Mouse (Mus musculus) forelimb bud, embryonic 11.5 days (tissue): ENCODE measurements around the gene Itih4.

ENCODE experiments used
- DNase-seq: peaks from one replicate; pipeline ENCODE4 v3.0.0-alpha.2; 2012; ENCODE audit warnings: low read depth, low spot score

Itih4 gene

DNA sequence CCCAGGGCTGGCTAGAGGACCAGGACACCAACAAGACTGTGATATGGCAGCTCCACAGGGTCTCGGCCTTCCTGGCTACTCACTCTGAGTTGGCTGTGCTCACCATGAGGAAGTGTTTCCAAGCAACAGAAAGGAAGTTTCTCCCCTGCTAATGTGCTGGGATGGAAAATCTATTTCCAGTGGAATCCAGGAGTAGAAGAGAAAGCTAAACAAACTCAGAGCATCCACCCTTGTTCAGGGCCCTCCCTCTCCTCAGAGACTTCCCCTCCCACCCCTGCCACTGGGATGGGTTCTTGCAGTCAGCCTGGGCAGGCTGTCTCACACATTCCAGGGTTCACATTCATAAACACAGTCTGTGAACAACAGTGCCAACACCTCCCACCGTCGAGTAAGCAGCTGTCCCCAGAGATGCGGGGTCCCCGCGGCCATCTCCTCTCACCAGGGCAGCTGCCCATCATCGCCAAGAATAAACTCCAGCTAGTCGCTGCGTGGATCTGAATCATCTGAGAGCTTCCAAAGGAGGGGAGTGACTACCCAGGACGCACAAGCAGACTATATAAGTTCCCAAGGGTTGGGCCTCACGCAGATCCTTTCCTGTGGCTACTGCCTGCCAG lies 7.2 kb upstream of the Itih4 start, which contains the start of gene Mustn1:
Gene Mustn1 (plus strand): TSS at position 243 of the 614 bp plus-strand sequence.
- DNase-seq: no peak

DNA sequence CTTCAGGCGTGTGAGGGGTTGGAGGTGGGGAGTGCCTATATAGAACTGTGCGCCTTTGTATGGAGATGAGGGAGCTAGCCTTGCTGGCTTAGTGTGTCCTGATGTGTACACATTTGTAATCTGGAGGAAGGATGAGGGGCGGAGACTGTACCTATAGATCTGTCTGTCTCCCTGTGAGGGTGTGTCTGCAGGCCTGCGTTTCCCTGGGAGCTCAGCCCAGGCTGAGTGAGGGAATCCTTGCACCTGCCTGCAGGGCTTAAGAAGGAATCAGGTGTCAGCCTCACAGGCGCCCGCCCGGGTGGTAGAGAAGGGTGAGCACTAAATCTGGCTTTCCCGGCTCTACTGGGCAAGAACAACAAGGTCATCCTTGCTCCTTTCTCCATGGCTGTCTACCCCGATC lies 6.5 kb upstream of the Itih4 start:
- DNase-seq: no peak

DNA sequence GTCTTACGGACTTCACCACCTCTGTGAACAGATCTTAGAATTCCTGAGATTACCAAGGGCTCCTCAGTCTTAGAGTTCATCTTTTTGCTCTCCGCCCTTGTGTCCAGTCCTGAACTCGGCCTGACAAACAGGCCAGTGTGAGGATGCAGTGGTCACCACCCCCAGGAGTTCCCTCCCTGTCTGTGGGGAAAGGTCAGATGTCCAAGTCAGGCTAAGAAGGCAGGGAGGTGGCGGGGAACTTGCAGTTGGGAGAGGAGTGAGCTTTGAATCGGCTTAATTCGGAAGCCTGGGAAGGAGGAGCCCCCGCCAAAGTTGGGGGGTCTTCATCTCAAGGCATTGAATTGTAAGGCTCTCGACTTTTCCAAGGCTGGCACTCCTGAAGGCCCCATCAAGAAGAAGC lies 6.0 kb upstream of the Itih4 start:
- DNase-seq: no peak

DNA sequence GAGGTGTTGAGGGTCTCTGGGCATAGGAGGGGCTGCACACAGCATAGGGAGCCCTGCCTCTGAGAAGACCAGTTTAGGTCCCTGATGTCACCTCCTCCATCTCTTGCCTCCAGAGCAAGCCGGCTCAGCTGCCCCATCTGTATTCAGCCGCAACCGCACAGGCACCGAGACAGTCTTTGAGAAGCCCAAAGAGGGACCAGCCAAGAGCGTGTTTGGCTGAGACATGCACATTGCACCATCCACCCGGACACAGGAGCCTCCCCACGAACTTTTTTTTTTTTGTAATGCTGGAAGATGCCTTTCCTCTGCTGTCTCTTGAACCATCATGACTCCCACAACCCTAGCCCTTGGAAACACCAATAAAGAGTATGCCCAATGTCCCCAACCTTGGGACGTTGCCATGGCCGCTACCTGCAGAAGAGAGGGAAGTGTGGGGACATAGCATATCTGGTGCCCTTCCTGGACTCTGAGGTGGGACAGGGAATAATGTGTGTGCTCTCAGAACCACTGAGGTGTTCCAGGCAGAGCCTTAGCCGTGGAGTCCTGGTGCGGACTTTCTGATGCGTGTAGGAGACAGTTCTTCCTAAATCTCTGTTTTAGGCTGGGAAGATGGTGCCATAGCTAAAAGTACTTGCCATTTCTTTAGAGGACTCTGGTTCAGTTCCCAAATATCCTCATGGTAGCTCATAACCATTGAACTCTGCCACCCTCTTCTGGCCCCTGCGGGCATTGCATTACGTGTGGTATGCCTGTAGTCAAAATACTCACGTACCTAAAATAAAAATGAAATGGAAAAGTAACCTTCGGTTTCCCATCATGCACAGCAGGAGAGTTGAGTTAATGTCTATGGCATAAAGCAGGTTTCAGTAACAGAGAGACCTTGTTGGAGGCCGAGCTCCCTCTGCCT lies 5.2 kb upstream of the Itih4 start:
- DNase-seq: no peak

DNA sequence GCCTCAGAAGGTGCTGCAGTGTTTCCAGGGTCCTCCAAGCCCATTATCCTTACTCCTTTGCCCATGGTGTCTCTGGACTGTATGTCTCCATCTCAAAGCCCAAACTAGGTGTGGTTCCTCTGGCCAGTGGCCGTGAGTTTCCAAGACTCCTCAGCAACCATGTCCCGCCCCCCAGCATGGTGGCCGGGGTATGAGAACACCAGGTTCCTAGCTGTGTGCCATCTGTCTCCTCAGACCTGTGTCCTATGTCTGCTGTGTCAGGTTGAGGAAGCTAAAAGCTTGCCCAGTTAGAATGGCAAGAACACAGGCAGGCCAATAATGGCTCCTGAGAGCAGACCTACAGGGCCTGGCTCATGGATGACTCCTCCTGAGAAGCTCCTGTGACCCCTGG lies 4.6 kb upstream of the Itih4 start:
- DNase-seq: no peak

DNA sequence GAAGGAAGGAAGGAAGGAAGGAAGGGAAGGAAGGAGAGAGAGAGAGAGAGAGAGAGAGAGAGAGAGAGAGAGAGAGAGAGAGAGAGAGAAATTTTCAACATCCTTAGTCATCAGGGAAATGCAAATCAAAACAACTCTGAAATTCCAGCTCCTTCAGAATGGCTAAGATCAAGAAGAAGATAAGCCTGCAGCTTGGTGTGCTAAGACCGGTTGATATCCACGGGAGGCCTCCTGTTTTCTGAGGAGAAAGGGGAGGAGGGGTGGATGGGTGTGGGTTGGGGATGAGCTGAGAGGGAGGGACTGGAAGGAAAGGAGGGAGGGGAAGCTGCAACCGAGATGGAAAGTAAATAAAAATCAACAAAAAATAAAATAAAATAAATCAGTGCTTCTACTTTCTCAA lies 978 bp upstream of the Itih4 start:
- no peak for DNase-seq

DNA sequence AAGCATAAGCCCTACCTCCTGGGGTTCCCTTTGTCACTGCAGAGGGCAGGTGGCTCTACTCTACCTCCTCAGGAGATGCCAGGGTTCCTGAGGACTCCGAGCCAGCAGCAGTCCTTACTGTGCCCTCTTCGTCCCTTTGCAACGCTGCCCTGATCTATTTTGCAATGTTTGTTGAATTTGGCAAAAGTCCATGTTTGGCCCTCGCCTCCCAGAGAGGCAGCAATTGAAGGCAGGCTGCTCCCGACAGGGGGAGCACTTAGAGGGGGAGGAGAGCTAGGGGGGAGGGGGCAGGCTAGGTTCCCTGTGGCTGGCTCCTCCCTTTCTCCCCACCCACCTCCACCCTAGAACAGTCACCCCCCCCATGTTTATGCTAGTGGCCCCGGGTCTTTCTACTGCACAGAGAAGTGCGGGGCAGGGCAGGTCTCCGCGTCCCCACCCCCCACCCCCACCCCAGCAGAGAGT lies 2.0 kb downstream of the Itih4 start:
- no peak for DNase-seq

DNA sequence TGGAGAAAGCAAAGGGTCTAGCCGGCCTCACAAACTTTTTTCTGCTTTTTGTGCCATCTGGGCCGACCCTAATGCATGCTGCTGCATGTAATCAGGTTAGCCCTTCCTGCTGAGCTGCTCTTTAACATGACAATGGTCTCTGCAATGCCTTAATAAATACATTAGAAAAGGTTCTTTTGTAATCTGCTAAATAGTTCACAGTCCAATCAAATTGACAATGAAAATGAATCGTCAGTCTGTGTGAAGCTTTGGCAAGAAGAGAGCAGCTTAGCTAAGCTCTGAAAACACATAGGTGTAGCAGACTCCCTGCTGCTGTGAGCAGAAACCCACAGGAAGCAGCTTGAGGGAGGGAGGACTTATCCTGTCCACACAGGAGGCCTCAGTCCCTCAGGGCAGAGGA lies 13.7 kb downstream of the Itih4 start:
- DNase-seq: no peak

DNA sequence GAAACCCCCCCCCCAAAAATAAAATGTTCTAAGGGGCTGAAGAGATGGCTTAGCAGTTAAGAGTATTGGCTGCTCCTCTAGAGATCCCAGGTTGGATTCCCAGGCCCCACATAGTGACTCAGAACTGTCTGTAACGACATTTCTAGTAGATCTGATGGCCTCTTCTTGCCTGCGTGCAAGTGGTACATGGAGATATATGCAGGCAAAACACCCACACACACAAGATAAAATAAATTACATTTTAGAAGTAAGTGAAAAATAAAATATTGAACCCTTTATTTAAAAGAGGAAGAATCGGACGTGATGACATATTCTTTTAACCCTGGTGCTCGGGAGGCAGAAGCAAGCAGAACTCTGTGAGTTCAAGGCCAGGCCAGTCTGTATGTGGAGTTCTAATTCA lies 16.4 kb downstream of the Itih4 start:
- no peak for DNase-seq

DNA sequence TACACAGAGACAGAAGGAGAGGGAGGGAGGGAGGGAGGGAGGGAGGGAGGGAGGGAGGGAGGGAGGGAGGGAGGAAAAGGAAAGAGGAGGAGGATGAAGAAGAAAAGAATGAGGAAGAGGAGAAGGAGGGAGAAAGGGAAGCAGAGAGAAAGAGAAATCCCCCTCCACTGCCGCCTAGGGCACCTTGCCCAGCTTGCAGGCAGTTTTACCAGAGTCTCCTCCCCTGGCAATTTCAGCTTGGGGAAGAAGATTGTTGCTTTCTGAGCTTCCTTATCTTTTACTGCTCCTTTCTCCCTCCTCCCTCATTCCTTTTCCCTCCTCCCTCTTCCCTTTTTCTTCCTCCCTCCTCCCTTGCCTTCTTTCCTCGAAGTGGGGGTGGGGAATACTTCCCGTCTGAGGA lies 16.8 kb downstream of the Itih4 start:
- DNase-seq: no peak

DNA sequence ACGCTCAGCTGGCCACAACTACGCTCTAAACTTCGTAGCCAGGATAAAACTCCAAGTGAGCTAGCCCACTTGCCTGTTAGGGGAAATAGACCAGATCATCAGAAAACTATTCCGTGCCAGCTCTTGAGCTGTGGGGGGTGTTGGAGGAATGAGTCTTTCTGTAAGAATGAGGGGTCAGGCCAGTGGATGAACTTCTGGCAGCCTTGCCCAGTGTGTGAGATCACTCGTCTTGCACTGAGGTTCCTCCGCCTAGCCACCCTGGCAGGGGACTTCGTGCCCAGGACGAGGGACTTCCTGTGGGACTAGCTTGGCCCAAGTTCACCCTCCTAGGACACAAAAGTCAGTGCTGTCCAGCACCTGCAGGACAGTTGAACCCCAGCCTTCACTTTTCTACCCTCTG lies 18.0 kb downstream of the Itih4 start:
- DNase-seq: no peak

DNA sequence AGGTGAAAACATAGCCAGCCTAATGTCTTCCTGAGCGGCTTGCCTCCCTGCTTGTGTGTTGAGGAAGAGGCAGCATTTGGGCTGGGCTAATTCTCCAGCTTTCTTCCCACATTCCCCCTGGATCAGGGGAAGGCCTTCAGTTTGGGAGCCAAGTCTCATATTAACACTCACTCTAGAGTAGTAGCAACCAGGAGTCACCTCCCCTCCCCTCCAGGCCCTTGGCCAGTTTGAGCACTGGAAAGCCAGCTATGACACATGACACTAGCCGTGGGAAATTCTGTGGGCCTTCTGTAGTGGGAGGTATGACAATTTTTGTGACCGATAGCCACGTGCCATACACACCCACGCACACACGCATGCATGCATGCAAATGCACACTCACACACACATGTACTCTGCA lies 19.7 kb downstream of the Itih4 start:
- DNase-seq: no peak

DNA sequence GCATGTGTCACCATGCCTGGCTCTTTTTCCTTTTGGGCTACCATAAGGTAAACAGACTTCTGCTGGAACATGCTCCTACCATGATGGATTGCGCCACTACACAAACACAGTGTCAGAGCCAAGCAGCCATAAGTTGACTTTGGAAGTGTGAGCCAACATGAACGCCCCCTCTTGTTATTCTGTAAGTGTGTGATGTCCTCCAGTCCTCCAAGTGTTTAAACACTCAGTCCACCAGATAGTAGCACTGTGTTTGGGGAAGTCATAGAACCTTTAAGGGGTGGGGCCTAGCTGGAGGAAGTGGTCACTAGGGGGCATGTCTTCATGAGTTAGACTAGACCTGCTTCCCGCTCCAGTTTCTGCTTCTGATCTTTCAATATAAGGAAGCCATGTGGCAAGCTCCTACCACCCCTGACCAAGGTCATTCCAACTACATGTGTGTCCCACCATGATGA lies 21.6 kb downstream of the Itih4 start:
- DNase-seq: no peak

DNA sequence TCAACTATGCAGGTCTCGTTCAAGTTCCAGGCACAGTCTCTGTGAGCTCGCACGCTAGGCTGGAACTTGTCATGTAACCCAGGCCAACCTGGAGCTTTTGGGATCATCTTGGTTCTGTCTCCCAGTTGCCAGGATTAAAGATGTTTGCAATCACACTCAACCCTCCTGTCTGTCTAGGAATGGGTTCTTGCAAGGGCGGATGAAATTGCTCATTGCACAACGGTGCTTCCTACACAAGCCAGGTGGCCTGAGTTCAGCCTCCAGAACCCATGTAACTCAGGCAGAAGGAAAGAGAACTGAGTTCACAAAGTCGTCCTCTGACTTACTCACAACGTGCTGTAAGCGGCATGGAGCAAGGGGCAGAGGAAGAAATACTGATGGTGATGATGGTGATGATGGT lies 24.9 kb downstream of the Itih4 start:
- DNase-seq: no peak

DNA sequence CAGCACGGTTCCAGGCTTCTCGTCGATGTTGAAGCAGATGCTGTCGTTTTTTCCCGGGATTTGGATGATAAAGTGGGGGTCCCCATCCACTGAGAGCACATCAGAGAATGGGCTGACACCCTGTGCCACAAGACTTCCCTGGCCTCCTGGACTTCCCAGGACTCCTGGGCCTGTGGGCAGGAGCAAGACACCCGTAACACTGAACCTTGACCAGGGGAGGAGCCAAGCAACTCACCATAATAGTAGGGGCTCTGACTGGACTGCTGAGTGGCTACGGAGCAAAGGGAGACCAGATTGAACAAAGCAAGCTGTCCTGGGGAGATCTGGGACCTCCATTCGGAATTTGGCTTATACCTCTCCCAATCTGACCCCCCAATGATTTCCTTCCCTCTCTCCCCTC lies 26.4 kb downstream of the Itih4 start:
- no peak for DNase-seq

DNA sequence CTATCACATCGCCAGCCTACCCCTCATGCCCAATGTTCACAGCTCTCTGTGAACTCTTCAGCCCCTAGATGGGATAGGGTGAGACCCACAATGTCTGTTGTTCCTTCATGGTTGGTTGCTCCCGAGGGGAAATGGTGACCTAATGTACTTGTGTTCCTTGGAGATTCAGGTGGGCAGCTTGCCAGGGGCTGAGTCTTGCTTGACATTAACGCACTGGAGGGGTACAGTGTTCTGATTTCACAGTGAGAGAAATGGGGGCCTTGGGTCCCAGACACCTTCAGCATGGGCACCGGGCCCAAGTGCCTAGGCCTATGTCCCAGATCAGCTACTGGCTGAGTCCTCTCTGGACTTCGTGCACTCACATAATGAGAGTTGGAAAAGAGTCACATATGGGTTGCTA lies 27.1 kb downstream of the Itih4 start:
- DNase-seq: no peak

DNA sequence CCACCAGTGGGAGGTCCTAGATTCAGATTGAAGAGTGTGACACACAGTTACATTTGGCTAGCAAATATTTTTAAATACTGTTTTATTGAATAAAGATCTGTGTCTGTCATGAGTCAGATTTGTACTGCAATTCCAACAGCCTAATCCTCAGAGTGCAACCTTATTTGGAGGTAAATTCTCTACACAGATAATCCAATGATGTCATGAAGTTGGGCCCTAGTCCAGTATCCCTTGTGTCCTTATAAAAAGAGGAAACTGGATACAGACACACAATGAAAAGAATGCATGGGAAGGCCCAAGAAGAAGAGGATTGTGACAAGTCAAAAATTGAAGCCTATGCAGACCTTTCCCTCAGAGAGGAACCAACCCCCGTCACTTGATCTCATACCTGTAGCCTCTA lies 30.2 kb downstream of the Itih4 start:
- no peak for DNase-seq

DNA sequence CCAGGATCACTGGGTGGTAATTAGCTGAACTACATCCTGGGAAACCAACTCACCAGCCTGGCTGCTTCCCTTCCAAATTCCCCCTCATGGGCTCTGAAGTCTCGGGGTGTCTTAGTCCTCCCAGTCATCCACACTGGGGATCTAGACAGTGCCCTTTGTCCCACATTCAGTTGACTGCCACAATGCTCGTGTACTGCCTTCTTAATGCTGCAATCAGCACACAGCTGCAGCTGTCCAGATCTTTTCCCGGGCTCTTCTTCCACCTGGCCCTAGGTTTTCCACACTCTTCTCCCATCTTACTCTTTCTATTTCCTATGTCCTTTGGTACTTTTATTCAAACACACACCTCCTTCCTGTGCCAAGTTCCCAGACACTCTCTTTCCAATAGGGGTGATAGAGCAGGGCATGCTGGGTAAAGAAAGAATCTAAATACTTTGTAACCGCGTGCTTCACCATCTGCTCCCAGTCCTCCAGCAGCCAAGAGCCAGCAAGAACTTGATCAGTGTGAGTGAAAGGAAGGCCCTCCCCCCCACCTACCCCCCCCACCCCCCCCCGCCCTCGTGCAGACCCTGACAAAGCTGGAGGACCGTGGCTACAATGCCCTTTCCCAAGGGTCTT lies 35.9 kb downstream of the Itih4 start:
- DNase-seq: no peak

DNA sequence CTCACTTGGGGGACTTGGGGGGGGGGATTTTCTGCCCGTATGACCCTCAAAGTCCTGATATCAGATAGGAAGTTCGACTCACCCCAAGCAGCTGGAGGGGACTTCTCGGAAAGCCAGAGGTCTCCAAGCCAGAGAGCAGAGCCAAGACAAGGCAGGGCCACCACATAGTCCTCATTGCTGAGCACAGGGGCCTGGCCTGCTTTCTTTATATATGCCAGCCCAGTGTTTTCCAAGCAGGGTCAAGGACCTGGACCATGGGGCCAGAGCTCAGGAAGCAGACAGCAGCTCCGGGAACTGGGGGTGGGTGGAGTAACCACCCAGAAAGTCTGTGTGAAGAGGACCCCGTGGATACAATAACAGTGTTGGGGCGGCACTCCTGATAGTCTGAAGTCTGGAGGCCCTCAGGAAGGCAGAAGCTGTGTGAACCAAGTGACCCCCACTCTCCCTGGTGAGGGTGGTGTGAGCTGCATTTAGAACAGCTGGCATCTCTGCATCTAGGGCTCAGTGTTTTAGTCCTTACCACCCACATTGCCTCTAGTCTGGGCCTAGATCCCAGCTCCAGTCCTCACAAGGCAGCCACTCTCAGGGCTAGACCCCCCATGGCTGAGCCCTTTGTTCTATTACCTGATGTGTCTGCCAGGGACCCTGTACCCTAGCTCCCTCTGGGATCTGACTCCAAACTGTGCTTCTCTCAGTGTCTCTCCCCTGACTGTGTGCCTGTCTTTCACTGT lies 37.3 kb downstream of the Itih4 start, which contains the start of gene Itih3:
Gene Itih3 (minus strand): TSS at position 386 of the 731 bp plus-strand sequence.
- no peak for DNase-seq

DNA sequence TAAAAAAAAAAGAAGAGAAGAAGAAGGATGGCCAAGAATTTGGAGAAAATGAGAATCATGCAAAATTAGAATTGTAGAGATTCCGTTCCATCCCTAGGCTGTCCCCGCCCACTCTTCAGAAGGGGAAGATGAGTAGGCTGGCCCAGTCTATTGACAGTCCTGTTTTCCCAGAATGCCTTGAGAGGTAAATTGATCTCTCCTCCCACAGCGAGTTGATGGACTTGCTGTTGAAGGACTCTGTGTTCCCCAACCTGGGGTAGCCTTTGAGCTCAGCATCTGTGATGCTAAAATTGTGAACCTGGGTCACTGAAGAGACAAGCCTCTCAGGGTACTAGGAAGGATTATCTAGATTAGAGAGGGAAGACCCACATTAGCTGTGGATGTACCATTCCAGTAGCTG lies 39.2 kb downstream of the Itih4 start:
- DNase-seq: no peak

DNA sequence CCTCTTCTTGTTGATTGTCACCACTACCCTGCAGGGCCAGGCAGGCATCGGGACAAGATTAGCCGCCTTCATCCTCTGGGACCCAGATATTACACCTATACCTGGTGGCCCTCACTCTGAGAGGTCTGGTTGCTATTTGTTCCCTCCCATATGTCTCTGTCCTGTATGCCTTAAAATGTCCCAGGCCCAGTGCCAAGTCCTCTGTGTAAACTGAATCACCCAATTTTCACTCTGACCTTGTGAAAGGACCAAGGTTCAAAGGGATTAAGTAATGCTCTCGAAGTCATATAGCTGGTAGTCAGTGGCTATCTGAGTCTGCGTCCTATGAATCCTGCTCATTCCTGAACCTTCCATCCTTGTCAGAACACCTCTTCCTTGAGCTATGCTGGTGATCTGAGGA lies 44.1 kb downstream of the Itih4 start:
- DNase-seq: no peak

DNA sequence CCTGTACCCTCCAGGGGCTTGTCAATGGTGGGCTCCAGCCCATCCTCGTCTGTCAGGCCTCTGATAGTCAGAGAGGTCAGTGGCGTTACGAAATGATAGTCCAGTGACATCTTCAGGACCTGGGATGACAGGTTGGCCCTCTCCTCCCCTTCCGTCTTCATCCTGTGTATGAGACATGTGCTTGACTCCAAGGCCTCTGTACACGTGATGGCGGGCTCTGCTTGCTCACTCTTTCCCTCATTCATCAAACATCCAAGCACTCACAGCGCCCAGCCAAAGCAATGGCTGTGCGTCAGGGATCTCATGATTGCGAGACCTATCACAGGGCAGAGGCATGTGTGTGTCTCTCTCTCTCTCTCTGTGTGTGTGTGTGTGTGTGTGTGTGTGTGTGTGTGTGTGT lies 47.1 kb downstream of the Itih4 start:
- DNase-seq: no peak
